Mouse (Mus musculus): Measurements from ENCODE around the gene Nudt22. TPM values are rescaled to one million over a fixed set of nuclear protein-coding genes. Genes with fewer than 3 reads are reported as not detected.
A peak's percentile ranks its signal among the peaks of the same experiment; 100 is the strongest.

The Nudt22 gene
- polyA plus RNA-seq, 1 experiment from 2014 or later = 22.4 TPM

DNA sequence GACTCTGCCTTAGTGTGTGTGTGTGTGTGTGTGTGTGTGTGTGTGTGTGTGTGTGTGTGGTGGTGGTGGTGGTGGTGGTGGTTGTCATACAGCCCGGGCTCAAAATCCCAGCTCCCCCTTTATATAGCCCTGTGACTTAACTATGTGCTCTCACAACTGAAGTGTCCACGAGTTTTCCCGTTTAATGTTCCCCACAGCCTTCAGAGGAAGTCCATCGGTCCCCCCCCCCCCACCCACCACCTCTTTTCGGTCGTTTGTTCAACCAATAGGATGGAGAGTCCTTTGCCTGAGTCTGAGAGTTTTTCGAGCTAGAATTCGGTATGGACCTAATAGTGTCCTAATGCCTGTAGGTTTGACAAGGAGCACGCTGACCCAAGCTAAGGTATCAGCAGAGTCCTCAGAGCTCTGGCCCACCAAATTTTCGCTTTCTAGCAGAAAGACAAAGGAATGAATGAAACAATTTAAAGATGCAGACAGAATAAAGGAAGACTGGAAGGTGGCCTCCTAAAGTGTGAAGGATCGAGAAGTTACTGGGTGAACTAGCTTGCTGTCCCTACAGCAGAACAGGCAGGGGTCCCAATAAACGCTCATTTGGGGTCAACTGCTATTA lies 22.2 kb downstream of the Nudt22 start:
- Histone ChIP-seq H3K9me3 (no peaks in the 10 kb centered on the region), H3K27me3 (no peaks in the 10 kb centered on the region), H3K9ac (peak overlapping the region; percentile 83), H3K4me2 (peak overlapping the region; percentile 90), H3K4me3 (peak overlapping the region; percentile 72), H3K27ac (peak overlapping the region; percentile 60), H3K36me3 (peaks cover 21% of the 10 kb centered on the region), H3K4me1 (peaks cover 72% of the 10 kb centered on the region)
- ATAC-seq (ENCODE audit: insufficient number of reproducible peaks, insufficient read depth, low FRiP score, low TSS enrichment, low read depth) = no peak
- 37% methylated on average over 12 of the region's 12 CpGs for WGBS

- 76% methylated on average over 13 of the region's 13 CpGs for WGBS
- Histone ChIP-seq H3K4me1 (peaks cover 71% of the 10 kb centered on the region), H3K4me3 (no peak overlapping the region), H3K36me3 (peaks cover 7% of the 10 kb centered on the region), H3K9ac (no peak overlapping the region), H3K27me3 (no peaks in the 10 kb centered on the region), H3K27ac (no peak overlapping the region), H3K9me3 (no peaks in the 10 kb centered on the region), H3K4me2 (no peak overlapping the region)
- no peak for ATAC-seq (ENCODE audit: insufficient number of reproducible peaks, insufficient read depth, low FRiP score, low TSS enrichment, low read depth)
These were observed 23.5 kb downstream of the Nudt22 start for GRCm38 (mm10) chr19:6972247-6972917.

GRCm38 (mm10) chr19:6971644-6972043 lies 24.3 kb downstream of the Nudt22 start:
- ATAC-seq (ENCODE audit: insufficient number of reproducible peaks, insufficient read depth, low FRiP score, low TSS enrichment, low read depth) = no peak
- WGBS = 24% methylated on average over 6 of the region's 6 CpGs
- Histone ChIP-seq H3K9ac (peak overlapping the region; percentile 41; the same call in 1 of the 2 replicates), H3K4me1 (peaks cover 65% of the 10 kb centered on the region), H3K27ac (peak overlapping the region; percentile 11; the same call in 1 of the 2 replicates), H3K4me2 (no peak overlapping the region), H3K9me3 (no peaks in the 10 kb centered on the region), H3K27me3 (no peaks in the 10 kb centered on the region), H3K36me3 (peaks cover 7% of the 10 kb centered on the region; the same call in 1 of the 2 replicates), H3K4me3 (no peak overlapping the region)

- Histone ChIP-seq H3K27ac (no peak overlapping the region), H3K4me2 (peak overlapping the region; percentile 83), H3K9ac (peak overlapping the region; percentile 81; the same call in 1 of the 2 replicates), H3K4me1 (peaks cover 55% of the 10 kb centered on the region), H3K4me3 (peak overlapping the region; percentile 69), H3K27me3 (no peaks in the 10 kb centered on the region), H3K9me3 (no peaks in the 10 kb centered on the region), H3K36me3 (peaks cover 16% of the 10 kb centered on the region)
- WGBS = 18% methylated on average over 11 of the region's 11 CpGs
- no peak for ATAC-seq (ENCODE audit: insufficient number of reproducible peaks, insufficient read depth, low FRiP score, low TSS enrichment, low read depth)
These were observed 25.3 kb downstream of the Nudt22 start for GRCm38 (mm10) chr19:6970460-6971085.

GRCm38 (mm10) chr19:6969665-6970381 lies 26.1 kb downstream of the Nudt22 start:
- Histone ChIP-seq H3K9ac (peak overlapping the region; percentile 81), H3K36me3 (peaks cover 23% of the 10 kb centered on the region), H3K4me1 (peaks cover 55% of the 10 kb centered on the region), H3K4me3 (peak overlapping the region; percentile 69), H3K9me3 (no peaks in the 10 kb centered on the region), H3K27ac (peak overlapping the region; percentile 57), H3K4me2 (peak overlapping the region; percentile 83), H3K27me3 (no peaks in the 10 kb centered on the region)
- WGBS = under 1% methylated on average over 52 of the region's 55 CpGs
- ATAC-seq (ENCODE audit: insufficient number of reproducible peaks, insufficient read depth, low FRiP score, low TSS enrichment, low read depth) = peak; percentile 46

DNA sequence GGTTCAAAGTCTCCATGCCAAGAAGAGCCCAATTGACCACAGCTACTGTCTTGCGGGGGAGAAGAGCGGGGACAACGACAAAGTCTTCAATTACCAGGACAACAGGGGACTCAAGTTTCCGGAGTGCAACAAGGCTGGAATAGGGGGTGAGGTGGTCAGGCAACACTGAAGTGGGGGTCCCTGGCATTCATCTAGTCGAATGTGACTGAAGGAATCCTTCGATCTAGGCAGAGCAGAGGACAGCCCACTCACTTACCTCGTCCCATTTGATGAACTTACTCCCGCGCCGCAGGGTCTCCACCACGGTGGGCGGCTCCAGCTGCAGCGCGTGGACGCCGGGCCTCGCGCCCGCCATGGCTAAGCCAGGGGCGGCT lies 26.6 kb downstream of the Nudt22 start:
- peak; percentile 10; the same call in 1 of the 2 replicates for ATAC-seq (ENCODE audit: insufficient number of reproducible peaks, insufficient read depth, low FRiP score, low TSS enrichment, low read depth)
- H3K4me1 ChIP-seq = peaks cover 55% of the 10 kb centered on the region
- peak overlapping the region; percentile 83 for H3K4me2 ChIP-seq
- H3K4me3 ChIP-seq = peak overlapping the region; percentile 69
- H3K27me3 ChIP-seq = no peaks in the 10 kb centered on the region
- peaks cover 29% of the 10 kb centered on the region for H3K36me3 ChIP-seq
- H3K9ac ChIP-seq = peak overlapping the region; percentile 81
- peak overlapping the region; percentile 57 for H3K27ac ChIP-seq
- WGBS = under 1% methylated on average over 20 of the region's 20 CpGs
- no peaks in the 10 kb centered on the region for H3K9me3 ChIP-seq

DNA sequence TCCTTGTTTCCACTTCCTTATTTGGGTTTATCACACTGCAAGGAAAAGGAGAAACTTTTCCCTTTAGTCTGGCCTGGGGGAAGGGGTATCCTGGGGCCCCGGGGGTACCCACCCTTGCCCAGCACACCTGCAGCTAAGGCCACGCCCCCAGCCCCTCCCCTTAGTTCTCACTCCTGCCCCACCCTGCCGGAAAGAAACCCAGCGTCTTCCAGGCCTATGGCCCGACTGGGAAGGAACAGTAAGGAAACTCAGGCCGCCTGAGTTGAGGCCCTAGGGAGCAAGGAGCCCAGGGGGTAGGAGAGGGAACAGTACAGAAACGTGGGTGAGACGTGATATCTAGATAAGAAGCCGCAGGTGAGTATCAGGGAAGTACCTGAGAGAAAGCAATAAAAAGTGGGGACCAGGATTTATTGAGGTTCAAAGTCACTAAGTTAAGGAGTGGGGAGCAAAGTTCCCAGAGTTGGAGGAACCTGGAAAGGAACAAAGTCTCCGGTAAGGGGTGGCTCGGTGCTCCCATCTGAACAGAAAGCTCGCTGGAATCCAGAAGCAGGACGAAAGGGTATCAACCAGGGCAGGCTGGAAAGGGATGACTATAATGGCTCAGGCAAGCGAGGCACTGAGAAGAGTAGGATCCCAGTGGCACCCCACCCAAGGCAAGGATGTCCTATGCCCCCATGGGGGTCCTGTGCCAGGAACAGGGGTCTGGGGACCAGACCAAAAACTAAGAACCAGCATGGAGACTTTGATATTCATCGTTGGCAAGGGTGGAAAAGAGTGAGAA lies 27.2 kb downstream of the Nudt22 start:
- Histone ChIP-seq H3K9ac (peak overlapping the region; percentile 81), H3K27me3 (no peaks in the 10 kb centered on the region), H3K36me3 (peaks cover 32% of the 10 kb centered on the region), H3K27ac (peak overlapping the region; percentile 57; the same call in 1 of the 2 replicates), H3K4me2 (peak overlapping the region; percentile 83), H3K9me3 (no peaks in the 10 kb centered on the region), H3K4me3 (peak overlapping the region; percentile 69), H3K4me1 (peaks cover 50% of the 10 kb centered on the region)
- ATAC-seq (ENCODE audit: insufficient number of reproducible peaks, insufficient read depth, low FRiP score, low TSS enrichment, low read depth) = no peak
- 10% methylated on average over 15 of the region's 15 CpGs for WGBS

GRCm38 (mm10) chr19:6956461-6956860 lies 39.5 kb downstream of the Nudt22 start:
- Histone ChIP-seq H3K27me3 (no peaks in the 10 kb centered on the region), H3K27ac (no peak overlapping the region), H3K4me1 (peaks cover 14% of the 10 kb centered on the region), H3K36me3 (peaks cover 75% of the 10 kb centered on the region), H3K9ac (no peak overlapping the region), H3K4me2 (no peak overlapping the region), H3K9me3 (no peaks in the 10 kb centered on the region), H3K4me3 (no peak overlapping the region)
- ATAC-seq (ENCODE audit: insufficient number of reproducible peaks, insufficient read depth, low FRiP score, low TSS enrichment, low read depth) = no peak
- 83% methylated on average over 10 of the region's 10 CpGs for WGBS

- Histone ChIP-seq H3K4me3 (no peak overlapping the region), H3K27ac (no peak overlapping the region), H3K36me3 (peaks cover 66% of the 10 kb centered on the region), H3K27me3 (no peaks in the 10 kb centered on the region), H3K9me3 (no peaks in the 10 kb centered on the region), H3K4me1 (peaks cover 14% of the 10 kb centered on the region), H3K9ac (no peak overlapping the region), H3K4me2 (no peak overlapping the region)
- WGBS = 83% methylated on average over 7 of the region's 7 CpGs
- ATAC-seq (ENCODE audit: insufficient number of reproducible peaks, insufficient read depth, low FRiP score, low TSS enrichment, low read depth) = no peak
These were observed 40.5 kb downstream of the Nudt22 start for GRCm38 (mm10) chr19:6955424-6955823.

- H3K4me1 ChIP-seq = peaks cover 24% of the 10 kb centered on the region
- WGBS = 65% methylated on average over 9 of the region's 9 CpGs
- H3K27me3 ChIP-seq = no peaks in the 10 kb centered on the region
- peaks cover 52% of the 10 kb centered on the region for H3K36me3 ChIP-seq
- ATAC-seq (ENCODE audit: insufficient number of reproducible peaks, insufficient read depth, low FRiP score, low TSS enrichment, low read depth) = no peak
- H3K4me2 ChIP-seq = no peak overlapping the region
- no peak overlapping the region for H3K9ac ChIP-seq
- H3K27ac ChIP-seq = no peak overlapping the region
- no peak overlapping the region for H3K4me3 ChIP-seq
- H3K9me3 ChIP-seq = no peaks in the 10 kb centered on the region
These were observed 41.9 kb downstream of the Nudt22 start for GRCm38 (mm10) chr19:6954046-6954445.

GRCm38 (mm10) chr19:6952712-6953037 lies 43.2 kb downstream of the Nudt22 start:
- 12% methylated on average over 3 of the region's 3 CpGs for WGBS
- H3K9me3 ChIP-seq = no peaks in the 10 kb centered on the region
- H3K36me3 ChIP-seq = peaks cover 42% of the 10 kb centered on the region
- H3K4me1 ChIP-seq = peaks cover 24% of the 10 kb centered on the region
- H3K27ac ChIP-seq = peak overlapping the region; percentile 98
- H3K27me3 ChIP-seq = no peaks in the 10 kb centered on the region
- peak overlapping the region; percentile 77 for H3K9ac ChIP-seq
- ATAC-seq (ENCODE audit: insufficient number of reproducible peaks, insufficient read depth, low FRiP score, low TSS enrichment, low read depth) = no peak
- H3K4me3 ChIP-seq = peak overlapping the region; percentile 63
- peak overlapping the region; percentile 91 for H3K4me2 ChIP-seq

All from embryonic facial prominence, embryonic 13.5 days (tissue).